8 mouse cellular contexts compared by ENCODE assay signal in the genomic region with DNA sequence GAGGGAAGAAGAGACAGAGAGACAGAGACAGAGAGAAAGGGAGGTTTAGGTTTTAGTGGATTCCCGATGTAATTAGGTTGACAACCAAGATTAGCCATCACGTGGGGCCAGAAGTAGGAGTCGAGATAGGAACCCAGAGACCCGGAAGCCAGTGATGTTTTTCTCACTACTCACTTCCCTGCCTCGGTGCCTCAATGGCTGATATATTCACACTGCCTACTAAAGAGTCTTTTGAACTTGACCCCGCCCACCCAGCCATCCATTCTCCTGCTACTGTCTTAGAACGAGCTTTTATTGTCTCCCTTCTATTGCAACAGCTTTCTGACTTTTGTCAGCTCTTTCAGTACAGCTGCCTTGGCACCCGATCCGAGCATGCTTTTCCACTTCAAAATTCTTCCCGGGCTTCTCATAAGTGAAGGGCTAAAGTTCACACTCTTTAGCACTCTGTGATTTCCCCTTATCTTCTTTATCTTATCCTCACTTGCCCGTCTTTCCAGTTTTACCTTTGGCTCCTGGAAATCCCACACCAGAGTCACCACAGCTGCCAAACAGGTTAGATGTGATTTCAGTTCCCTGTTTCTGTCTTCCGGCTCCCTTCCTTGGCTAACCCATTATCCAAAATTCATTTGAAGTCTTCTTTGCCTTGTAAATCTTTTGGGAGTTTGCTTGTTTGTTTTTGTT. TPM values are rescaled to one million over a fixed set of nuclear protein-coding genes. Genes with fewer than 3 reads are reported as not detected.
A peak's percentile ranks its signal among the peaks of the same experiment; 100 is the strongest.
DNase-seq lines count a peak whose midpoint lies in the region; ATAC-seq and TF ChIP-seq lines count a peak whose summit lies in the region.

No protein-coding gene starts in this region.

- H3K9ac ChIP-seq in limb, embryonic 13.5 days = no peak overlapping the region
- no peak overlapping the region for H3K9ac ChIP-seq in heart, postnatal 0 days (replicated peaks; ENCODE audit: low read depth, low read length)
- no peak overlapping the region for H3K9ac ChIP-seq in liver, postnatal 0 days (replicated peaks)
- no peak overlapping the region for H3K9ac ChIP-seq in forebrain, embryonic 14.5 days (ENCODE audit: low read length)

- H3K9me3 ChIP-seq in limb, embryonic 13.5 days = no peaks in the 10 kb centered on the region
- H3K9me3 ChIP-seq in limb, embryonic 10.5 days (replicated peaks) = no peaks in the 10 kb centered on the region
- H3K9me3 ChIP-seq in heart, postnatal 0 days (replicated peaks; ENCODE audit: control insufficient read depth, low read length) = no peaks in the 10 kb centered on the region
- no peaks in the 10 kb centered on the region for H3K9me3 ChIP-seq in liver, postnatal 0 days (ENCODE audit: low read length)
- H3K9me3 ChIP-seq in forebrain, embryonic 14.5 days (replicated peaks; ENCODE audit: control insufficient read depth, low read length) = no peaks in the 10 kb centered on the region

- no peak overlapping the region for H3K27ac ChIP-seq in limb, embryonic 13.5 days
- no peak overlapping the region for H3K27ac ChIP-seq in limb, embryonic 10.5 days
- H3K27ac ChIP-seq in heart, postnatal 0 days (ENCODE audit: low read depth) = no peak overlapping the region
- no peak overlapping the region for H3K27ac ChIP-seq in liver, postnatal 0 days (ENCODE audit: low read depth)
- no peak overlapping the region for H3K27ac ChIP-seq in forebrain, embryonic 14.5 days (ENCODE audit: low read depth, low read length)
- H3K27ac ChIP-seq in layer of hippocampus, adult 2 months = no peak overlapping the region

- peaks cover 4% of the 10 kb centered on the region; the same call in 1 of the 2 replicates for H3K4me1 ChIP-seq in limb, embryonic 13.5 days
- no peaks in the 10 kb centered on the region for H3K4me1 ChIP-seq in limb, embryonic 10.5 days
- peaks cover 10% of the 10 kb centered on the region; the same call in 1 of the 2 replicates for H3K4me1 ChIP-seq in heart, postnatal 0 days (ENCODE audit: control insufficient read depth, insufficient read depth)
- H3K4me1 ChIP-seq in liver, postnatal 0 days (ENCODE audit: insufficient read depth) = peaks cover 19% of the 10 kb centered on the region
- H3K4me1 ChIP-seq in forebrain, embryonic 14.5 days (ENCODE audit: control insufficient read depth, insufficient read depth, low read length) = no peaks in the 10 kb centered on the region

- no peak for ATAC-seq in limb, embryonic 13.5 days (ENCODE audit: low FRiP score, low read depth)
- ATAC-seq in heart, postnatal 0 days (ENCODE audit: insufficient read depth, low read depth) = no peak
- peak; percentile 22; the same call in 1 of the 2 replicates for ATAC-seq in liver, postnatal 0 days
- no peak for ATAC-seq in forebrain, embryonic 14.5 days

- TF ChIP-seq CTCF in heart, postnatal 0 days (IDR thresholded peaks at IDR 0.05; ENCODE audit: low read depth) = no peak
- TF ChIP-seq CTCF in liver, postnatal 0 days (IDR thresholded peaks at IDR 0.05; ENCODE audit: low read depth) = no peak
- TF ChIP-seq CTCF in layer of hippocampus, adult 2 months (conservative IDR thresholded peaks at IDR 0.05) = no peak

- 32% methylated on average over 12 of the region's 12 CpGs for WGBS in limb, embryonic 13.5 days
- WGBS in limb, embryonic 10.5 days = 36% methylated on average over 12 of the region's 12 CpGs
- 14% methylated on average over 12 of the region's 12 CpGs for WGBS in heart, postnatal 0 days
- whole genome bisulfite sequencing in liver, postnatal 0 days (ENCODE audit: insufficient replicate concordance) = 24% methylated on average over 12 of the region's 12 CpGs
- 42% methylated on average over 12 of the region's 12 CpGs for WGBS in forebrain, embryonic 14.5 days

- TF ChIP-seq EP300 in heart, postnatal 0 days (IDR thresholded peaks at IDR 0.05; ENCODE audit: low read depth) = no peak
- no peak for TF ChIP-seq EP300 in liver, postnatal 0 days (IDR thresholded peaks at IDR 0.05; ENCODE audit: low read depth)

- H3K27me3 ChIP-seq in limb, embryonic 13.5 days = no peaks in the 10 kb centered on the region
- 0 out of 2 replicates have a peak, but pooled peaks cover 2% of the 10 kb centered on the region for H3K27me3 ChIP-seq in limb, embryonic 10.5 days (ENCODE audit: low read depth, poor library complexity, severe bottlenecking)
- no peaks in the 10 kb centered on the region for H3K27me3 ChIP-seq in heart, postnatal 0 days (ENCODE audit: control insufficient read depth, insufficient read depth, low read length)
- no peaks in the 10 kb centered on the region for H3K27me3 ChIP-seq in liver, postnatal 0 days (ENCODE audit: insufficient read depth, low read length)
- H3K27me3 ChIP-seq in forebrain, embryonic 14.5 days (replicated peaks; ENCODE audit: control insufficient read depth, insufficient read depth, low read length) = no peaks in the 10 kb centered on the region

- 0 out of 2 replicates have a peak overlapping the region, but pooled peaks have one; percentile 19 for H3K4me2 ChIP-seq in limb, embryonic 13.5 days (replicated peaks)
- H3K4me2 ChIP-seq in heart, postnatal 0 days (ENCODE audit: low read depth, low read length) = peak overlapping the region; percentile 45
- H3K4me2 ChIP-seq in liver, postnatal 0 days (ENCODE audit: low read depth, low read length) = peak overlapping the region; percentile 61
- H3K4me2 ChIP-seq in forebrain, embryonic 14.5 days (ENCODE audit: low read length) = no peak overlapping the region

- H3K36me3 ChIP-seq in limb, embryonic 13.5 days = no peaks in the 10 kb centered on the region
- H3K36me3 ChIP-seq in limb, embryonic 10.5 days = no peaks in the 10 kb centered on the region
- no peaks in the 10 kb centered on the region for H3K36me3 ChIP-seq in heart, postnatal 0 days (replicated peaks; ENCODE audit: control insufficient read depth, insufficient read depth, low read length)
- no peaks in the 10 kb centered on the region for H3K36me3 ChIP-seq in liver, postnatal 0 days (replicated peaks; ENCODE audit: insufficient read depth, low read length)
- H3K36me3 ChIP-seq in forebrain, embryonic 14.5 days (ENCODE audit: control insufficient read depth, insufficient read depth, low read length) = no peaks in the 10 kb centered on the region

- no peak for DNase-seq in limb, embryonic 10.5 days (ENCODE audit: low spot score)
- no peak for DNase-seq in heart, postnatal 0 days (ENCODE audit: low spot score)
- DNase-seq in liver, postnatal 0 days = no peak
- peak; percentile 49 for DNase-seq in thymus, postnatal 0 days (ENCODE audit: low spot score)
- DNase-seq in layer of hippocampus, postnatal 36 days = no peak
- no peak for DNase-seq in forebrain, embryonic 14.5 days (ENCODE audit: low spot score)
- no peak for DNase-seq in layer of hippocampus, adult 2 months (ENCODE audit: low spot score in 2 of 2)

- no peak overlapping the region for H3K4me3 ChIP-seq in limb, embryonic 13.5 days
- H3K4me3 ChIP-seq in limb, embryonic 10.5 days = no peak overlapping the region
- no peak overlapping the region for H3K4me3 ChIP-seq in heart, postnatal 0 days (ENCODE audit: low read depth, low read length)
- 0 out of 2 replicates have a peak overlapping the region, but pooled peaks have one; percentile 11 for H3K4me3 ChIP-seq in liver, postnatal 0 days (ENCODE audit: low read depth, low read length)
- H3K4me3 ChIP-seq in forebrain, embryonic 14.5 days (ENCODE audit: low read depth, low read length) = no peak overlapping the region
- no peak overlapping the region for H3K4me3 ChIP-seq in layer of hippocampus, adult 2 months

RNA-seq across cellular contexts. Expression of a gene that starts 13.1 kb away (rescaled TPM):
- polyA plus RNA-seq in limb, embryonic 13.5 days (2015; fragmentation: Nextera tagmentation; extraction: Ambion mirVana) = 30.6 and 34.5 TPM in 2 replicates
- 27.6 and 28.0 TPM in 2 replicates for polyA plus RNA-seq in limb, embryonic 10.5 days (2016; fragmentation: Nextera tagmentation; extraction: Ambion mirVana)
- total RNA-seq in heart, postnatal 0 days (2014; rRNA removed; ENCODE audit: low replicate concordance) = 24.7 and 32.6 TPM in 2 replicates
- polyA plus RNA-seq in heart, postnatal 0 days (2015; fragmentation: Nextera tagmentation; extraction: Ambion mirVana) = 16.6 and 17.9 TPM in 2 replicates
- 23.2 and 25.3 TPM in 2 replicates for polyA plus RNA-seq in liver, postnatal 0 days (2015; fragmentation: Nextera tagmentation; extraction: Ambion mirVana)
- 37.0 and 45.3 TPM in 2 replicates for polyA plus RNA-seq in thymus, postnatal 0 days (2015; fragmentation: Nextera tagmentation; extraction: Ambion mirVana)
- 10 to 100 TPM; 63.9 to 74.6 TPM for total RNA-seq in layer of hippocampus, postnatal 36 days (2021)
- 23.5 TPM in 2 replicates for polyA plus RNA-seq in forebrain, embryonic 14.5 days (2014; fragmentation: Nextera tagmentation; extraction: Ambion mirVana)
- 10 to 100 TPM; 74.0 to 83.3 TPM for total RNA-seq in layer of hippocampus, adult 2 months (2021)
